Mouse (Mus musculus): Measurements from ENCODE around the gene Rnase2b. TPM values are rescaled to one million over a fixed set of nuclear protein-coding genes. Genes with fewer than 3 reads are reported as not detected.

Gene Rnase2b
- polyA plus RNA-seq, 1 experiment, result not detected

- no peak for TF ChIP-seq GATA1 (IDR thresholded peaks at IDR 0.05; ENCODE audit: low read length)
These were observed 38.4 kb downstream of the Rnase2b start for GRCm38 (mm10) chr14:51200466-51200865.

- no peak for TF ChIP-seq GATA1 (IDR thresholded peaks at IDR 0.05; ENCODE audit: low read length)
These were observed 41.1 kb downstream of the Rnase2b start, which contains the start of gene Ear14 for GRCm38 (mm10) chr14:51203115-51203514. Gene Ear14 (plus strand): TSS chr14:51203391.

Other genes with a start within 250 kb of the Rnase2b start
- 46.1 and 70.5 TPM in 2 replicates for gene Osgep, start 237.4 kb upstream of the Rnase2b start, polyA plus RNA-seq (2012)
- gene Apex1, start 237.3 kb upstream of the Rnase2b start, polyA plus RNA-seq (2012), result 204 and 236 TPM in 2 replicates
- gene Pip4p1, start 231.4 kb upstream of the Rnase2b start, polyA plus RNA-seq (2012), result 74.0 and 135 TPM in 2 replicates
- 0.79 and 1.1 TPM in 2 replicates for gene Pnp, start 231.2 kb upstream of the Rnase2b start, polyA plus RNA-seq (2012)
- gene Gm49342, start 217.7 kb upstream of the Rnase2b start, polyA plus RNA-seq (2012), result 0.12 and 1.1 TPM in 2 replicates
- gene Pnp2, start 206.3 kb upstream of the Rnase2b start, polyA plus RNA-seq (2012), result not detected in 2 replicates
- gene Rnase10, start 154.5 kb upstream of the Rnase2b start, polyA plus RNA-seq (2012), result not detected in 2 replicates
- gene Rnase9, start 120.4 kb upstream of the Rnase2b start, polyA plus RNA-seq (2012), result not detected in 2 replicates
- not detected in 2 replicates for gene Rnase11, start 112.1 kb upstream of the Rnase2b start, polyA plus RNA-seq (2012)
- gene Rnase12, start 104.6 kb upstream of the Rnase2b start, polyA plus RNA-seq (2012), result not detected in 2 replicates
- gene Olfr750, start 87.8 kb upstream of the Rnase2b start, polyA plus RNA-seq (2012), result not detected in 2 replicates
- not detected in 2 replicates for gene Rnase4, start 71.2 kb upstream of the Rnase2b start, polyA plus RNA-seq (2012)
- gene Ang, start 71.1 kb upstream of the Rnase2b start, polyA plus RNA-seq (2012), result not detected in 2 replicates
- not detected in 2 replicates for gene Eddm3b, start 47.8 kb upstream of the Rnase2b start, polyA plus RNA-seq (2012)
- gene Rnase6, start 38.4 kb upstream of the Rnase2b start, polyA plus RNA-seq (2012), result 0.03 TPM in 1 of 2 replicates, not detected in the other
- not detected in 2 replicates for gene Rnase1, start 15.5 kb upstream of the Rnase2b start, polyA plus RNA-seq (2012)
- not detected in 2 replicates for gene Ang2, start 36.9 kb downstream of the Rnase2b start, polyA plus RNA-seq (2012)
- gene Ear14, start 41.1 kb downstream of the Rnase2b start, polyA plus RNA-seq (2012), result not detected in 2 replicates
- gene Rnase2a, start 93.9 kb downstream of the Rnase2b start, polyA plus RNA-seq (2012), result not detected in 2 replicates
- not detected in 2 replicates for gene Gm7247, start 199.5 kb downstream of the Rnase2b start, polyA plus RNA-seq (2012)
- gene Vmn2r88, start 248.6 kb downstream of the Rnase2b start, polyA plus RNA-seq (2012), result not detected in 2 replicates